Mouse (Mus musculus) hindbrain, postnatal 0 days (tissue): ENCODE data around the gene Kcnt1. TPM values are rescaled to one million over a fixed set of nuclear protein-coding genes. Genes with fewer than 3 reads are reported as not detected.

Experiments
- ATAC-seq: fragments of 200-750 bp; cut with Nextera tagmentation; 2 replicates; pipeline ENCODE4 v1.8.0; 2017; ENCODE audit warnings: mild to moderate bottlenecking, moderate TSS enrichment, moderate library complexity
- DNase-seq: peaks from one replicate; pipeline ENCODE4 v3.0.0-alpha.2; 2015; ENCODE audit warnings: low spot score
- H3K27ac ChIP-seq: fragments of 300-500 bp; sonication (generic); 2 replicates; pipeline ENCODE4 v1.5.1; 2014; ENCODE audit warnings: mild to moderate bottlenecking
- H3K27me3 ChIP-seq: fragments of 300-500 bp; sonication (generic); 2 replicates; pipeline ENCODE4 v1.6.1; 2014; ENCODE audit warnings: low read length, mixed read lengths; ENCODE audit not compliant: insufficient read depth
- H3K36me3 ChIP-seq: fragments of 300-500 bp; sonication (generic); 2 replicates; pipeline ENCODE4 v1.6.1; 2014; ENCODE audit warnings: low read length, mixed read lengths; ENCODE audit not compliant: insufficient read depth
- H3K4me1 ChIP-seq: fragments of 300-500 bp; sonication (generic); 2 replicates; pipeline ENCODE4 v1.6.1; 2014; ENCODE audit warnings: antibody characterized with exemption, low read length, mixed read lengths; ENCODE audit not compliant: insufficient read depth
- H3K4me2 ChIP-seq: fragments of 300-500 bp; sonication (generic); 2 replicates; pipeline ENCODE4 v1.6.1; 2014; ENCODE audit warnings: low read depth, mild to moderate bottlenecking, low read length, moderate library complexity, mixed read lengths
- H3K4me3 ChIP-seq: fragments of 300-500 bp; sonication (generic); 2 replicates; pipeline ENCODE4 v1.5.1; 2014; ENCODE audit warnings: low read length
- H3K9ac ChIP-seq: fragments of 300-500 bp; sonication (generic); replicated peaks from 2 replicates; pipeline ENCODE4 v1.6.1; 2014; ENCODE audit warnings: mild to moderate bottlenecking, low read length, moderate library complexity, mixed read lengths
- H3K9me3 ChIP-seq: fragments of 300-500 bp; sonication (generic); 2 replicates; pipeline ENCODE4 v1.6.1; 2016; ENCODE audit warnings: low read length, mixed read lengths
- CTCF ChIP-seq: IDR thresholded peaks from 2 replicates; pipeline ENCODE4 v1.5.1; 2016; ENCODE audit warnings: antibody characterized with exemption, control low read depth, low read depth
- WGBS: fragments of 180-500 bp; shearing (Covaris S2); extraction: QIAGEN DNeasy Blood & Tissue Kit; methylation state at CpG from one replicate; pipeline ENCODE4 v1.1.7; 2014; 5-methylcytosine and 5-hydroxymethylcytosine counted together
- polyA plus RNA-seq: library from polyadenylated mRNA; unstranded; fragments of >200 nt; fragmentation: Nextera tagmentation; extraction: Ambion mirVana; gene quantifications from 2 replicates; pipeline ENCODE4 v1.2.1, GENCODE M21; 2015
- total RNA-seq: library from RNA; depleted of rRNA; stranded (reverse); fragments of >200 nt; gene quantifications from 2 replicates; pipeline ENCODE4 v1.2.3, GENCODE M21; 2014

The Kcnt1 gene
- total and polyA plus RNA-seq, 2 experiments from 2014 or later: 21.9 to 52.8 TPM

GRCm38 (mm10) chr2:25914821-25915220 is 51.3 kb downstream of the Kcnt1 start:
- Histone ChIP-seq H3K4me3 (no peak overlapping the region), H3K27ac (no peak overlapping the region), H3K9ac (no peak overlapping the region), H3K27me3 (no peaks in the 10 kb centered on the region), H3K9me3 (no peaks in the 10 kb centered on the region), H3K36me3 (no peaks in the 10 kb centered on the region), H3K4me1 (peaks cover 1% of the 10 kb centered on the region; the same call in 1 of the 2 replicates), H3K4me2 (no peak overlapping the region)
- 82% methylated on average over 5 of the region's 5 CpGs for WGBS
- no peak for DNase-seq
- TF ChIP-seq CTCF: no peak
- no peak for ATAC-seq

DNA sequence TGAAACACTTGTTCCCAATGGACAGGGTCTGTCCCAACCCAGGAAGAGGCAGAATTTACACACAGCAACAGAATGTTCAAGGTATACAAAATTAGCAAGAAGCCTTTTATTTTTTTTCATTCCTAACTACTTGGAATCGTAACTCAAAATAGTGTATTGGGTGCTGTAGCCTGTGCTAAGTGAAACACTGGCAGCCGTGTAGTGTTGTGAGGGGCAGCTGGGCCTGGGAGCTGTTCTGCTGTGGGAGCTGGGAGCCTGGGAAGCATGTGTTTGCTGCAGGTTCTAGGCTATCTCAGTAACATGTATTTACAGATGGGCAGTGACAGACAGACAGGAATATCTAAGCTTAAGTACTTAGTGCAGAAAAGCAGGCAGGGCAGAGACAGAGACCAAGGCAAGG is 54.9 kb downstream of the Kcnt1 start:
- H3K4me2 ChIP-seq: no peak overlapping the region
- no peak for ATAC-seq

DNA sequence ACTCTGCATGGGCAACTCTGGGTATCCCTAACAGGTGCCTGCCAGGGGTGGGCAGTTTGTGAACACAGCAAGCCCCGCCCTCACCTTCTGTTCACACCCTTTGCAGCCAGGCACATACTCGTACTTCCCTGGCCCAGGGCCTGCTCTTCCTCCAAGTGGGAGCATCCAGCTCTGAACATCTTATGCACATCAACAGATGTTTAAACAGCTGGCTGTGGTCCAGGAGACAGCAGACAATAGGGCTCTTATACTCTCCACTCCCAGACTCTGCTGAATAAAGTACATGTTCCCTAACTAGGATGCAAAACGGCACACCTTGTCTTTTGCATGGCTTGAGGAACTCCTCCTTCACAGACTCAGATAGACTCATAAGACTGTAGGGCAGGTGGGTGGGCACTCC is 56.4 kb downstream of the Kcnt1 start:
- H3K9me3 ChIP-seq: no peaks in the 10 kb centered on the region
- no peaks in the 10 kb centered on the region for H3K27me3 ChIP-seq
- peaks cover 6% of the 10 kb centered on the region; the same call in 1 of the 2 replicates for H3K4me1 ChIP-seq
- ATAC-seq (no peak), DNase-seq (peak; percentile 18)
- 51% methylated on average over 3 of the region's 3 CpGs for WGBS
- H3K4me2 ChIP-seq: no peak overlapping the region
- no peak for TF ChIP-seq CTCF
- H3K9ac ChIP-seq: no peak overlapping the region
- peaks cover 4% of the 10 kb centered on the region for H3K36me3 ChIP-seq
- no peak overlapping the region for H3K27ac ChIP-seq
- H3K4me3 ChIP-seq: no peak overlapping the region

More for the DNA sequence above, 54.9 kb downstream of the Kcnt1 start:
- Histone ChIP-seq H3K4me1 (peaks cover 6% of the 10 kb centered on the region; the same call in 1 of the 2 replicates), H3K4me3 (no peak overlapping the region), H3K9me3 (no peaks in the 10 kb centered on the region), H3K9ac (no peak overlapping the region), H3K27me3 (no peaks in the 10 kb centered on the region), H3K36me3 (no peaks in the 10 kb centered on the region), H3K27ac (0 out of 2 replicates have a peak overlapping the region, but pooled peaks have one; percentile 1)
- DNase-seq: no peak
- WGBS: 78% methylated on average over 2 of the region's 2 CpGs
- no peak for TF ChIP-seq CTCF

GRCm38 (mm10) chr2:25923799-25924198 is 60.3 kb downstream of the Kcnt1 start:
- DNase-seq: no peak
- H3K9me3 ChIP-seq: no peaks in the 10 kb centered on the region
- 82% methylated on average over 2 of the region's 2 CpGs for WGBS
- H3K9ac ChIP-seq: no peak overlapping the region
- H3K4me2 ChIP-seq: no peak overlapping the region
- no peaks in the 10 kb centered on the region for H3K27me3 ChIP-seq
- peaks cover 7% of the 10 kb centered on the region for H3K36me3 ChIP-seq
- H3K4me1 ChIP-seq: peaks cover 6% of the 10 kb centered on the region; the same call in 1 of the 2 replicates
- H3K4me3 ChIP-seq: no peak overlapping the region
- ATAC-seq: no peak
- peak; percentile 28 for TF ChIP-seq CTCF
- no peak overlapping the region for H3K27ac ChIP-seq

DNA sequence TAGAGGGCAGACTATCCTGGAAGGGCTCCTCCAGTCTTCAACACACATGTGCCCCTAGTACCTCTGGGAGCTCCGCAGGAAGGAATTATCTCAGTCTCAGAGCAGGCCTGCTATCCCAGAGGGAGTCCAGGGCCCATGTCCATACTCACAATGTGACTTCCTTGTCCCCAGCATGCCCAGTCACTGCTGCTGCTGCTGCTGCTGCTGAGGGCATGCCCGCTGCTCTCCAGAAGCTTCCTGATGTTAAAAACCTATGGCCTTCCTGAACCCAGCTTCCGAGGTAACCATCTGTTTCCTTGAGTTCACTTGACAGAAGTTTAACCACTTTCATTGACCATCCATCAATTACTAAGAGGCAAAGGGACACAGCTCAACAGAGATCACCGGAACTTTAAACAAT is 61.4 kb downstream of the Kcnt1 start:
- H3K4me1 ChIP-seq: peaks cover 3% of the 10 kb centered on the region; the same call in 1 of the 2 replicates
- no peaks in the 10 kb centered on the region for H3K9me3 ChIP-seq
- no peak overlapping the region for H3K9ac ChIP-seq
- no peak for TF ChIP-seq CTCF
- H3K4me3 ChIP-seq: no peak overlapping the region
- DNase-seq (no peak), ATAC-seq (no peak)
- H3K4me2 ChIP-seq: no peak overlapping the region
- WGBS: 94% methylated on average over 4 of the region's 4 CpGs
- no peak overlapping the region for H3K27ac ChIP-seq
- peaks cover 12% of the 10 kb centered on the region for H3K36me3 ChIP-seq
- no peaks in the 10 kb centered on the region for H3K27me3 ChIP-seq

DNA sequence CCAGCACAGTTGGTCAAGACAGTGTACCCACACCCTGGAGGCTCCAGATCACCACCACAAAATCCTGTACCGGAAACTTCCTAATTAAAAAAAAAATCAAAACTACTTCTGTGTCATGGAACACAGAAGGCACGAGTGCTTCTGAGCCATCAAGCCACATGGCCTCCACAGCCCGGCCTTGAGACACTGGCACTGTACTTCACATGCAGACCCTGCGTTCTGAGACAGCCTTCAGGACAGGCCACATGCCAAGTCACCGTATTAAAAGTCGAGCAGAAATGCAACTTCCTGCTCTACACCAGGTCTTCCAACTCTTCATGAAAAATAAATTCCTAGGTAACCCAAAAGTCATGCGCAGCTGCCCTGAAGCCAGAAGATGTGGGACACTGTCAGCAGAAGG is 64.3 kb downstream of the Kcnt1 start:
- 91% methylated on average over 7 of the region's 7 CpGs for WGBS
- DNase-seq (no peak), ATAC-seq (no peak)
- no peak for TF ChIP-seq CTCF
- H3K9me3 ChIP-seq: no peaks in the 10 kb centered on the region
- no peak overlapping the region for H3K4me3 ChIP-seq
- no peaks in the 10 kb centered on the region for H3K4me1 ChIP-seq
- no peak overlapping the region for H3K27ac ChIP-seq
- no peak overlapping the region for H3K4me2 ChIP-seq
- no peak overlapping the region for H3K9ac ChIP-seq
- H3K36me3 ChIP-seq: peaks cover 37% of the 10 kb centered on the region
- no peaks in the 10 kb centered on the region for H3K27me3 ChIP-seq

DNA sequence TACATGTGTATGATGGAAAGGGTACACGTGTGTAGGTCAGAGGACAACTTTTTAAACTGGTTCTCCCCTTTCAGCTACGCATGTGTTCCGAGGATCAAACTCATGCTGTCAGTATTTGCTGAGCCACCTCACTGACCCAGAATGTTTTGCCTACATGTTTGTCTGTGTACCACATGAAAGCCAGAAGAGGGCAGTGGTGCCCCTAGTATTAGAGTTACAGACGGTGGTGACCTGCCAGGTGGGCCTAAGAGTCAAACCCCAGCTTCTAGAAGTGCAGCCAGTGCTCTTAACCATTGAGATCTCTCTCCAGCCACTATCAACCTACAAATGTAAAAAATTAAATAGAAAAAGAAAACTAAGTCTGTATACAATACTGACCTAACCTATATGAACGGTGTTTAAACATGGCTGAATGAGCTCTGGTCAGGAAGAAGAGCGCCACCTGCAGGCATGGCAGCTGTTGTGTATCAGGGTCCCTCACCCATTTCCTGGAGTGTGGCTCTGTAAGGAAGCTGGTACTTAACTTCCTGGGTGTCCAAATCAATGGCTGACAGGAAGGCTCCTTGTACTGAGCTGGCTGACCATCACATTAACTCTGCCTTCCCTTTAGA is 67.8 kb downstream of the Kcnt1 start:
- peaks cover 57% of the 10 kb centered on the region for H3K36me3 ChIP-seq
- H3K9me3 ChIP-seq: no peaks in the 10 kb centered on the region
- H3K27ac ChIP-seq: no peak overlapping the region
- H3K4me1 ChIP-seq: no peaks in the 10 kb centered on the region
- 82% methylated on average over 6 of the region's 6 CpGs for WGBS
- no peak overlapping the region for H3K9ac ChIP-seq
- DNase-seq (peak; percentile 58), ATAC-seq (0 out of 2 replicates have a peak, but pooled peaks have one; percentile 58)
- peak; percentile 60 for TF ChIP-seq CTCF
- H3K4me3 ChIP-seq: no peak overlapping the region
- no peaks in the 10 kb centered on the region for H3K27me3 ChIP-seq
- H3K4me2 ChIP-seq: no peak overlapping the region
